Mouse (Mus musculus) adrenal gland, adult (tissue): ENCODE measurements around the gene BC034090.
"Not testable (repeated sequence)": the region's sequence is repeated elsewhere in the genome, so short reads cannot be mapped to it uniquely, and the experiment has no call there.

Experiments
- DNase-seq, 2 experiments: peaks; one replicate each; pipeline ENCODE4 v3.0.0; 2022 to 2023; ENCODE audit warnings: low spot score in 1 of 2; ENCODE audit not compliant: inconsistent age in 2 of 2

The BC034090 gene

DNA sequence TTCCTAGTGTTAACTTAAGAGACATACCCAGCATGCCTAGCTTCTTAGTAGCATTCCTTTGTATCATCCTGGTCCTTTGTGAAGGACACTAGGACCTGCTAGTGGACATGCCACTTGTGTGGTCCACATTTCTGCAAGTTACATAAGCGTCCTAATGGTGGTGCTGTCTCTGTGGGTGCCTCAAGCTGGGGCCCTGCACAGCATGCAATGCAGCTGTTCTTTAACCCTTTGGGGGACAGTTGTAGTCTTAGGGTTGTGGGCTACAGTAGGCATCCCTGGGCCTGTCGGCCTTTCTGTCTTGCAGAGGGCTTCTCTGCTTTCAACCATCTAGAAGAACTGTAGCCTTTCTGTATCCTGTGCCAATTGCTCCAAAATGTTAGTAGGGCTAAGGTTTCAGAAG is 43.3 kb downstream of the BC034090 start:
- DNase-seq, result no peak

DNA sequence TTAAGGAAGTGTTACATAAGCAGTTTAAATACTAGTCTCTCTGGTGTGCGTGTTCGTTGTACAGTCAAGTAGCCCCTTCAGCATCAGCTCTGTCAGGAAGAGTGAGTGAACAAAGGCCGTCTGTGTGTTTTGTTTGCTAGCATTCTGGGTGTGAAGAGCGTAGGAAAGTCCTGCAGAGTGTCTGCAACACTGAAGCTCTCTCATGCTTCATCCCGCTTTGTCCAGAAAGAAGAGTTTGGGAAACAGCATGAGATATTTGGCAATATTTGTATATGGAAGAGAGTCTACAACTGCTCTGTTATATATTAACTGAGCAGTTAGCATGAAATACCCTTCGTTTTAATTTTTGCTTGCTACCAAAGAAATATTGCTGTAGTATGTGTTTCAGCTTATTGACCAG is 44.7 kb downstream of the BC034090 start:
- DNase-seq, result no peak

DNA sequence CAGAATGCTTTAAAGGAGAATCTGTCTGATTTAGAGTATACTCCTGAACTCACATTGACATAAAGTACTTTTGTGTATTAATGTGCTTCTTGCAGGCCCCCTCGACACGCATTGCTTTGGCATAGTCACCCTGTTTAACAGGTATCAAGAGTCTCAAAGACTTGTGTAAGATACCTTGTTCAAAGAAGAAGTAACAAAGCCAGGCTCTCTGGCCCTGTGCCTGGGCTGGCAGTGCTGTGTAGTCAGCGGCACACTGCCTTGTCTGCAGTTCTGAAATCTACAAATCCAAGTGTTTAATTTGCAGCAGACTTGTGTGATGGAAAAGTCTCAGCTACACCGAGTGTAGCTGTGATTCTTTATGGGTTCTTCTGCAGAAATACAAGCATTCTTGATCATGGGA is 47.6 kb downstream of the BC034090 start:
- DNase-seq, result no peak

DNA sequence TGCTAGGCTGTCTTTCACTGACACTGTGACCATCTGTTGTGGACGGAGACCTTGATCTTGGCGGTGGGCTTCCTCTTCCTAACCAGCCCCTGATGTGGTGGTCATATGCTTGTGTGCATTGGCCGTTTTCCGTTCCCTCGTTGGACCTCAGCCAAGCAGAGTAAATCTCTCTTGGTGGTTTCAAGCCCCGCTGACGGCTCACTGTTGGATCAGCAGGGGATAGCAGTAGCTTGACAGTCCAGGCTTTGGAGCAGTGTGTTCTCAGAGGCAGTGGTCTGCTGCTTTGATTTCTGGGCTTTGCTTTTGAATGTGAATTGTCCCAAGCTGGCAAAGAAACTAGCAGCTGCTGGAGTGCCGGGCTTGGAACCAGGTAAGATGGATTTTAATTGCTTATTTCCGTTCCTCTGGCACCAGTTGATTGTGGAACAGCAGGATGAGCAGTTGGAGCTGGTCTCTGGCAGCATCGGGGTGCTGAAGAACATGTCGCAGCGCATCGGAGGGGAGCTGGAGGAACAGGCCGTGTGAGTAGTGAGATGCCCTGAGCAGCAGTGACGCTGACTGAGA is 51.4 kb downstream of the BC034090 start:
- no peak for DNase-seq

DNA sequence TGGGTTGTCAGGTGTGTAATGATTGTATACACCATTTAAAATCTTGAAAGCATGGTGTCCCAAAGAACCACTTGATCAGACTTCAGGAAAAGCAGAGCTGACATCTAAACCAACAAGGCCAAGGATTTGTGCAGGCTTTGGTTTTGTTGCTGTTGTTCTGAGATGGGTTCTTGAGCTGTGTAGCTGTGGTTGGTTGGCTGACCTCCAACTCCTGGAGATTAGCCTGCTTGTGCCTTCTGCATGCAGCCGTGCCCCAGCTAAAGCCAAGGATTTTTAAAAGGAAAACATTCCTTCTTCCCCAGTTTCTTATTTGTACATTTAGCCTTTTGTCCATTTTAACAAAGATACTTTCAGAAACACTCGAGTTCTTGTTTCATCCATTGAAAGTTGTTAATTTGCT is 52.6 kb downstream of the BC034090 start:
- peak in 1 of 2 experiments; percentile 47 for DNase-seq

DNA sequence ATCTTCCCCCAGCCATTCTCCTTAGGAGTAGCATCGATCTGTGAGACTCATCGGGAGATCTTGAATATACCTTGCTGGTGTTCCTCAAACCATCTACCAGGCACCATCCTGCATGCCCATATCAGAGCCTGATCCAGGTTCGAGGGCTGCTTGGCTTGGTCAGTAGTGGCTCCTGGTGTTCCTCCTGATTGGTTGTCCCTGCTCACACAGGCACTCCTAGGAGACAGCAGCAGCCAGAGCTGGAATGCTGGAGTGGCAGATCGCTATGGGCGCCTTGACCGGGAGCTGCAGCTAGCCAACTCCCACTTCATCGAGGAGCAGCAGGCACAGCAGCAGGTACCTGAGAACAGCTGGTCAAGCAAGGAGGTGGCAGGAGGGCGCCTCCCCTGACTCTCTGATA is 53.0 kb downstream of the BC034090 start:
- DNase-seq, result no peak

DNA sequence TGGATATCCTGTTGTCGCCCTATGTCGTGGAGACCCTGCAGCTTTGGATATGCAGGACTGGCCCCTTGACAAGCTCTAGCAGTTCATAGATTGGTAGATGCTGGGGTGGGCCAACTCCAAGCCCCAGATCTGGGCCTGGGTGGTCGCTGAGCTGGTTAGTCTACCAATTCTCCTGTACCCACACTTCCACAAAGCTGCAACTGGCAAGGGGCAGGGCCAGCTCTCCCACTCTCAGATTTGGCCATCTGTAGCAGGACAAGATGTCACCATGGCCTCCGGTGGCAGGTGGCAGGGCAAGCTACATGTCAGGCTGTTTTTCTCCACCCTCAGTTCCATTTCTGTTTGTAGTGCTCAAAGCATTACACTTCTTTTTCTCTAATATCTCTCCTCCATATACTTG is 55.6 kb downstream of the BC034090 start:
- DNase-seq, result no peak

DNA sequence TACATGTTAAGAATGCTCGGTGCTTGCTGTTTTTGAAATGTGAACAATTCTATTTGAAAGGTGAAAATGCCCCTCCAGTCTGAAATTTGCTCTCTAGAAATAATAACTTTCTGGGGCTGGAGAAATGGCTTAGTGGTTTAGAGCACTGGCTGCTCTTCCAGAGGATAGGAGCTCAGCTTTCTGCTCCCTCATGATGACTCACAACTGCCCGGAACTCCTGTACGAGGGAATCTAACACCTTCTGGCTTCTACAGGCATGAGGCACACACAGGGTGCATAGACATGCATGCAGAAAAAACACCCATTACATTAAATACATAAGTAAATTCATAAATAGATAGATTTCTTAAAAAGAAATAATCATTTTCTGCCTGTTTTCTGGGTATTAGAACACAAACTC is 60.1 kb downstream of the BC034090 start:
- no peak for DNase-seq

DNA sequence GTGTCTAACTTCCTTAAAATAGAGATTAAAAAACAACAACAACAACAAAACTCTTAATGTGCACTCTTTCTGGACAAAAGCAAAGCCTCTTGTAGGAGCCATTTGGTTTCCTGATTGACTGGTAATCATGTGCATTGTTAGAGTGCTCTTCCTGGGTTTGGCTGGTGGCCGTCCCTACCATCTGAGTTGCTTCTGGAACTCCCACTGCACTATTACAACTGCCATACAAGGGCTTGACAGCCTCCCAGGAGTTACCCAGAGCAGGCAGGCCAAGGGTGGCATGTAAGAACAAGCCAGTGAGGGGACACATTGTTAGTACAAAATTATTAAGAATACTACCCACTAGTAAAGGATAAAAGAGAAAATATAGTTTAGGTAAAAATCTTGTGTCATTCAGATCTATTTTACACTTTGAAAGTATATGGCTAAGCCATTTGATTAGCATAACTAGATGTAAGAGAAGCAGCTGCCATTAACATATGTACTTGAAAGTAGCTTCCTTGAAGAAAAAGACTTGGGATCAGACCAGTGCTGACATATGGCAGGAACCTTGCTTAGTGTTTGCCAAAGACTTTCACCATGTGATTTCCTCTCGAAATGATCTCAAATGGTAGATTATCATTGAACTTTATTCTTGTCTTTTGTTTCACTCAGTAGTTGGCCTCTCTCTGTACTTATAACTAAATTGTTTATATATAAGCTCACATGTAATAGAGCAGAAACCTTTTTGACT is 65.9 kb downstream of the BC034090 start:
- DNase-seq, result no peak

DNA sequence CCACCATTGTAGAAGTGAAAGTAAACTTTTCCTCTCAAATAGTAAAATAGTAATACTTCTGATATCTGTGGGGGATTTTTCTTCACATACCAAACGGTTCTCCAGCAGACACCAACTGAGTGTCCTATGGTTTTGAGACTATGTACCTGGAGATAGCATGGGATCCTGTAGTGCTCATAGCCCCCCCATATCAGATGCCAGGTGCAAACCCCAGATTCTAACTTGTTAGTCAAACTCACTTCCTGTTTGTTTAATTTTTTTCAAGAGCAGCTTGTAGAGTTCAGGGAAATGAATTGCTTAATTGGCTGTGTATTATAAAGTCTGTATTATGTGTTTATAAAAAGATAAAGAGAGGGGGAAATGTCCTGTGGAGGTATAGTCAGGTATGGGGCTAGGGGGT is 69.8 kb downstream of the BC034090 start:
- no peak for DNase-seq

DNA sequence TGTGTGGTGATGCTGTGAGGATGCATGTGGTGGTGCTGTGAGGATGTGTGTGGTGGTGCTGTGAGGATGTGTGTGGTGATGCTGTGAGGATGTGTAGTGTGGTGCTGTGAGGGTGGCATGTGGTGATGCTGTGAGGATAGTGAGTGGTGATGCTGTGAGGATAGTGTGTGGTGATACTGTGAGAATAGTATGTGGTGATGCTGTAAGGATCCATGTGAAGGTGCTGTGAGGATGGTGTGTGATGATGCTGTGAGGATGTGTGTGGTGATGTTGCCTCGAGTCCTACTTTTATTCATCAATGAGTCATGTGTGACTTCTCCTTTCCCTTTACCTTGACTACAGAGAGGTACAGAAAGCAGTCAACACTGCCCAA is 70.6 kb downstream of the BC034090 start:
- not testable (repeated sequence) for DNase-seq

DNA sequence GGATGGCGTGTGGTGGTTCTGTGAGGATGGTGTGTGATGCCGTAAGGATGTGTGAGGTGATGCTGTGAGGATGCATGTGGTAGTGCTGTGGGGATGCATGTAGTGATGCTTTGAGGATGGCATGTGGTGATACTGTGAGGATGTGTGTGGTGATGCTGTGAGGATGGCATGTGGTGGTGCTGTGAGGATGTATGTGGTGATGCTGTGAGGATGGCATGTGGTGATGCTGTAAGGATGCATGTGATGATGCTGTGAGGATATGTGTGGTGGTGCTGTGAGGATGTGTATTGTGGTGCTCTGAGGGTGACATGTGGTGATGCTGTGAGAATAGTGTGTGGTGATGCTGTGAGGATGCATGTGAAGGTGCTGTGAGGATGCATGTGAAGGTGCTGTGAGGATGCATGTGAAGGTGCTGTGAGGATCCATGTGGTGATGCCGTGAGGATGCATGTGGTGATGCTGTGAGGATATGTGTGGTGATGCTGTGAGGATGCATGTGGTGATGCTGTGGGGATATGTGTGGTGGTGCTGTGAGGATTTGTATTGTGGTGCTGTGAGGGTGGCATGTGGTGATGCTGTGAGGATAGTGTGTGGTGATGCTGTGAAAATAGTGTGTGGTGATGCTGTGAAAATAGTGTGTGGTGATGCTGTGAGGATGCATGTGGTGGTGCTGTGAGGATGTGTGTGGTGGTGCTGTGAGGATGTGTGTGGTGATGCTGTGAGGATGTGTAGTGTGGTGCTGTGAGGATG is 71.2 kb downstream of the BC034090 start:
- no peak for DNase-seq

DNA sequence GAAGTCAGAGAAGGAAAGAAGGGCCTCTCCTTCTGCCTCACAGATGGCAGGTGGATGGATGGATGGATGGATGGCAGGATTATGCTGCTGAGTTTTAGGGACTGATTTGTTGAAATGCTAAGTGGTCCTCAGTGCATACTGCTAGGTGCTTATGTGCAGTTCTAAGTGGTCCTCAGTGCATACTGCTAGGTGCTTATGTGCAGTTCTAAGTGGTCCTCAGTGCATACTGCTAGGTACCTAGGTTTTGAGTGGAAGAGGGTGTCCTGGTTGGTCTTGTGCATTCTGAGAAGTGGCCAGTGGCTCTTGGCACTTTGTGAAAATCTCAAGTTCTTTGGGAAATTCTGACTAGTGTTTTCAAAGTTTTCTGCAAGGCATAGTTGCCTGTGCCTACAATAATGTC is 74.3 kb downstream of the BC034090 start:
- no peak for DNase-seq

DNA sequence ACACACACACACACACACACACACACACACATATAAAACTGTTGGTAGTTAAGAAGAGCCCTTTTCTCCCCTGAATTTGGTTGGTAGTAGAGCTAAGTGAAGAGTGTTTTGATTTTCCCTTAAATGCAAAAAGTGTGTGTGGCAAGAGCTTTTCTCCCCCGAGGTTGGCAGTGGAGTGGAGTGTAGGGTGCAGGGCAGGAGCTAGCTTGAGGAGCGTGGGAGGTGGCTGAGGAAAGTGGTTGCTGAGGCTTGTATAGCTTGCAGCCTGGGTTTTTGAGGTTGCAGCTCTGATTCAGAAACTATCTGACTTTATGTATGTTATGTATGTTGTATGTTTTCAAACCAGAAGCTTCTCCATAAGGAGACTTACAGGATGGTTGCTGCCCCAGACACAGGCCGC is 76.8 kb downstream of the BC034090 start:
- DNase-seq, result no peak
